Mouse (Mus musculus) erythroblast, adult 5-6 weeks (primary cell): ENCODE results near the gene Fam129a. TPM values are rescaled to one million over a fixed set of nuclear protein-coding genes. Genes with fewer than 3 reads are reported as not detected.

ENCODE experiments used
- ATAC-seq: replicated peaks from 2 replicates; pipeline ENCODE4 v1.8.0; 2016; ENCODE audit warnings: moderate number of reproducible peaks, mild to moderate bottlenecking, moderate TSS enrichment, inconsistent platforms; ENCODE audit not compliant: poor library complexity, low FRiP score, severe bottlenecking
- total RNA-seq, 2 experiments: library from RNA; stranded (forward) in 1 of 2; stranded (reverse) in 1 of 2; fragments of 150-400 nt in 1 of 2; fragments of 200-764, 138-1000 nt in 1 of 2; gene quantifications; 2 replicates each; pipeline versions ENCODE4 v1.2.3 to v1.2.4; 2015 to 2017; ENCODE audit warnings: low replicate concordance in 2 of 2

Gene Fam129a
- total RNA-seq, 2 experiments from 2014 or later = 13.3 to 15.4 TPM

GRCm38 (mm10) chr1:151766166-151766565, 195.2 kb downstream of the Fam129a start:
- no peak for ATAC-seq

GRCm38 (mm10) chr1:151766976-151767654, 196.1 kb downstream of the Fam129a start:
- peak; percentile 60 for ATAC-seq

GRCm38 (mm10) chr1:151769200-151769913, 198.4 kb downstream of the Fam129a start:
- ATAC-seq = no peak

Other genes starting within 250 kb of the Fam129a start
- gene Ivns1abp, start 226.7 kb upstream of the Fam129a start, total RNA-seq (2015; ENCODE audit: low replicate concordance) = 44.1 and 48.8 TPM in 2 replicates
- 49.8 and 58.1 TPM in 2 replicates for gene Ivns1abp, start 226.7 kb upstream of the Fam129a start, total RNA-seq (2017; ENCODE audit: low replicate concordance)
- gene Swt1, start 142.7 kb upstream of the Fam129a start, total RNA-seq (2015; ENCODE audit: low replicate concordance) = 120 and 152 TPM in 2 replicates
- gene Swt1, start 142.7 kb upstream of the Fam129a start, total RNA-seq (2017; ENCODE audit: low replicate concordance) = 119 and 130 TPM in 2 replicates
- 16.7 and 18.1 TPM in 2 replicates for gene Trmt1l, start 142.6 kb upstream of the Fam129a start, total RNA-seq (2015; ENCODE audit: low replicate concordance)
- 16.6 and 19.8 TPM in 2 replicates for gene Trmt1l, start 142.6 kb upstream of the Fam129a start, total RNA-seq (2017; ENCODE audit: low replicate concordance)
- gene Rnf2, start 70.2 kb upstream of the Fam129a start, total RNA-seq (2015; ENCODE audit: low replicate concordance) = 7.9 and 13.4 TPM in 2 replicates
- 11.9 and 13.2 TPM in 2 replicates for gene Rnf2, start 70.2 kb upstream of the Fam129a start, total RNA-seq (2017; ENCODE audit: low replicate concordance)
- gene Edem3, start 184.2 kb downstream of the Fam129a start, total RNA-seq (2015; ENCODE audit: low replicate concordance) = 6.1 and 6.9 TPM in 2 replicates
- 15.7 and 16.0 TPM in 2 replicates for gene Edem3, start 184.2 kb downstream of the Fam129a start, total RNA-seq (2017; ENCODE audit: low replicate concordance)